Comparison of ENCODE assay signal across 31 mouse cellular contexts in genomic region chr14:73001814-73002213, GRCm38 (mm10). TPM values are rescaled to one million over a fixed set of nuclear protein-coding genes. Genes with fewer than 3 reads are reported as not detected.
"Had no signal": no experiment of that assay in that cellular context is flagged by ENCODE, and none has a peak within 500 bp of the region (broad histone marks: within the 10 kb centered on the region; RNA-seq: fewer than 3 reads in every experiment).

No protein-coding gene starts in this region.

- H3K36me3 ChIP-seq: embryonic facial prominence, embryonic 10.5 days; embryonic facial prominence, embryonic 12.5 days; embryonic facial prominence, embryonic 13.5 days; embryonic facial prominence, embryonic 15.5 days; forebrain, embryonic 10.5 days; forebrain, embryonic 12.5 days; forebrain, embryonic 15.5 days had no signal

- H3K9me3 ChIP-seq: embryonic facial prominence, embryonic 10.5 days; embryonic facial prominence, embryonic 12.5 days; embryonic facial prominence, embryonic 13.5 days; embryonic facial prominence, embryonic 15.5 days; forebrain, embryonic 10.5 days; forebrain, embryonic 12.5 days; forebrain, embryonic 13.5 days; forebrain, embryonic 15.5 days had no signal

- H3K27me3 ChIP-seq: embryonic facial prominence, embryonic 12.5 days; embryonic facial prominence, embryonic 13.5 days; embryonic facial prominence, embryonic 15.5 days; forebrain, embryonic 12.5 days; forebrain, embryonic 13.5 days; forebrain, embryonic 15.5 days had no signal

- DNase-seq: cerebellum, adult 2 months; cerebellum, adult 8-10 months; cerebellum, adult 9-10 months; cerebellum, adult 9-11 months; cerebellum, postnatal 10 days; cerebellum, postnatal 14 days; cerebellum, postnatal 25 days; cerebellum, postnatal 36 days; embryo, embryonic 11 days; forebrain, postnatal 0 days; gastrocnemius, adult 2 months; gastrocnemius, postnatal 10 days; gastrocnemius, postnatal 14 days; gastrocnemius, postnatal 25 days; gastrocnemius, postnatal 36 days; heart, adult 18-20 months had no signal

- ATAC-seq: forebrain, embryonic 13.5 days; forebrain, embryonic 14.5 days; forebrain, embryonic 15.5 days; forebrain, embryonic 16.5 days; forebrain, postnatal 0 days had no signal

- H3K4me1 ChIP-seq: embryonic facial prominence, embryonic 12.5 days; embryonic facial prominence, embryonic 13.5 days; embryonic facial prominence, embryonic 15.5 days; forebrain, embryonic 15.5 days had no signal

- H3K9ac ChIP-seq: embryonic facial prominence, embryonic 12.5 days; embryonic facial prominence, embryonic 13.5 days; embryonic facial prominence, embryonic 15.5 days; forebrain, embryonic 12.5 days; forebrain, embryonic 13.5 days; forebrain, embryonic 15.5 days; forebrain, postnatal 0 days had no signal

- H3K4me2 ChIP-seq: embryonic facial prominence, embryonic 12.5 days; embryonic facial prominence, embryonic 13.5 days; embryonic facial prominence, embryonic 15.5 days; forebrain, embryonic 12.5 days; forebrain, embryonic 13.5 days; forebrain, embryonic 15.5 days had no signal

- H3K4me3 ChIP-seq: embryonic facial prominence, embryonic 10.5 days; embryonic facial prominence, embryonic 12.5 days; embryonic facial prominence, embryonic 13.5 days; embryonic facial prominence, embryonic 15.5 days; erythroblast, embryonic 14.5 days; forebrain, embryonic 10.5 days; forebrain, embryonic 12.5 days; forebrain, embryonic 13.5 days; forebrain, embryonic 15.5 days; gastrocnemius, adult 2 months had no signal

- H3K27ac ChIP-seq: embryonic facial prominence, embryonic 10.5 days; embryonic facial prominence, embryonic 12.5 days; embryonic facial prominence, embryonic 13.5 days; embryonic facial prominence, embryonic 15.5 days; forebrain, embryonic 10.5 days; forebrain, embryonic 12.5 days; forebrain, embryonic 13.5 days; forebrain, embryonic 15.5 days; gastrocnemius, adult 2 months had no signal

RNA-seq across cellular contexts. Expression of gene Cysltr2, which starts 47.1 kb away (rescaled TPM):
- total RNA-seq: gastrocnemius, adult 18-20 months; gastrocnemius, adult 2 months; gastrocnemius, postnatal 14 days; gastrocnemius, postnatal 25 days; gastrocnemius, postnatal 36 days; gastrocnemius, postnatal 4 days had no signal
- polyA plus RNA-seq: embryonic facial prominence, embryonic 10.5 days; embryonic facial prominence, embryonic 11.5 days; embryonic facial prominence, embryonic 12.5 days; embryonic facial prominence, embryonic 13.5 days; embryonic facial prominence, embryonic 15.5 days; erythroblast, embryonic 14.5 days; forebrain, embryonic 10.5 days; forebrain, embryonic 11.5 days; forebrain, embryonic 12.5 days; forebrain, embryonic 13.5 days; forebrain, embryonic 15.5 days had no signal
